Mouse (Mus musculus) forebrain, embryonic 13.5 days (tissue): Measurements from ENCODE around the gene Cd59a. TPM values are rescaled to one million over a fixed set of nuclear protein-coding genes. Genes with fewer than 3 reads are reported as not detected.

Source experiments
- ATAC-seq: fragments of 200-750 bp; cut with Nextera tagmentation; 2 replicates; pipeline ENCODE4 v1.8.0; 2017
- H3K27ac ChIP-seq: fragments of 300-500 bp; sonication (generic); 2 replicates; pipeline ENCODE4 v1.5.1; 2015; ENCODE audit warnings: inconsistent platforms, mild to moderate bottlenecking, moderate library complexity
- H3K27me3 ChIP-seq: fragments of 300-500 bp; sonication (generic); 2 replicates; pipeline ENCODE4 v1.6.1; 2015; ENCODE audit warnings: mild to moderate bottlenecking, inconsistent platforms
- H3K36me3 ChIP-seq: fragments of 300-500 bp; sonication (generic); 2 replicates; pipeline ENCODE4 v1.6.1; 2015; ENCODE audit warnings: mild to moderate bottlenecking, inconsistent platforms; ENCODE audit not compliant: poor library complexity, severe bottlenecking
- H3K4me1 ChIP-seq: fragments of 300-500 bp; sonication (generic); 2 replicates; pipeline ENCODE4 v1.6.1; 2015; ENCODE audit warnings: inconsistent platforms
- H3K4me2 ChIP-seq: fragments of 300-500 bp; sonication (generic); 2 replicates; pipeline ENCODE4 v1.6.1; 2015; ENCODE audit warnings: inconsistent platforms, mild to moderate bottlenecking, moderate library complexity
- H3K4me3 ChIP-seq: fragments of 300-500 bp; sonication (generic); 2 replicates; pipeline ENCODE4 v1.5.1; 2015; ENCODE audit warnings: mild to moderate bottlenecking, inconsistent platforms
- H3K9ac ChIP-seq: fragments of 300-500 bp; sonication (generic); 2 replicates; pipeline ENCODE4 v1.6.1; 2015; ENCODE audit warnings: mild to moderate bottlenecking, inconsistent platforms
- H3K9me3 ChIP-seq: fragments of 300-500 bp; sonication (generic); replicated peaks from 2 replicates; pipeline ENCODE4 v1.6.1; 2016; ENCODE audit warnings: inconsistent platforms
- WGBS: fragments of 180-500 bp; shearing (Covaris S2); methylation state at CpG from one replicate; pipeline ENCODE4 v1.1.7; 2015; 5-methylcytosine and 5-hydroxymethylcytosine counted together
- polyA plus RNA-seq: library from polyadenylated mRNA; unstranded; fragments of >200 nt; fragmentation: Nextera tagmentation; extraction: Ambion mirVana; gene quantifications from 2 replicates; pipeline ENCODE4 v1.2.1, GENCODE M21; 2015

Gene Cd59a
- polyA plus RNA-seq, 1 experiment from 2014 or later = 7.9 TPM

GRCm38 (mm10) chr2:104130165-104130564 lies 34.6 kb downstream of the Cd59a start:
- no peak overlapping the region for H3K9ac ChIP-seq
- no peak overlapping the region for H3K4me3 ChIP-seq
- no peaks in the 10 kb centered on the region for H3K9me3 ChIP-seq
- no peak overlapping the region for H3K4me2 ChIP-seq
- H3K4me1 ChIP-seq = no peaks in the 10 kb centered on the region
- no peak for ATAC-seq
- H3K27me3 ChIP-seq = peaks cover 6% of the 10 kb centered on the region
- H3K27ac ChIP-seq = no peak overlapping the region
- WGBS = 81% methylated on average over 6 of the region's 6 CpGs
- no peaks in the 10 kb centered on the region for H3K36me3 ChIP-seq

- Histone ChIP-seq H3K4me2 (no peak overlapping the region), H3K9ac (no peak overlapping the region), H3K4me1 (no peaks in the 10 kb centered on the region), H3K36me3 (no peaks in the 10 kb centered on the region), H3K4me3 (no peak overlapping the region), H3K27ac (no peak overlapping the region), H3K27me3 (peaks cover 6% of the 10 kb centered on the region; the same call in 1 of the 2 replicates), H3K9me3 (no peaks in the 10 kb centered on the region)
- WGBS = 67% methylated on average over 3 of the region's 3 CpGs
- no peak for ATAC-seq
Observed at GRCm38 (mm10) chr2:104130969-104131368, 35.4 kb downstream of the Cd59a start.

GRCm38 (mm10) chr2:104132266-104132859 lies 36.8 kb downstream of the Cd59a start:
- no peak overlapping the region for H3K4me3 ChIP-seq
- H3K27ac ChIP-seq = no peak overlapping the region
- H3K27me3 ChIP-seq = peaks cover under 1% of the 10 kb centered on the region; the same call in 1 of the 2 replicates
- no peak overlapping the region for H3K4me2 ChIP-seq
- H3K9ac ChIP-seq = no peak overlapping the region
- no peaks in the 10 kb centered on the region for H3K36me3 ChIP-seq
- no peaks in the 10 kb centered on the region for H3K9me3 ChIP-seq
- 81% methylated on average over 7 of the region's 7 CpGs for WGBS
- no peak for ATAC-seq
- H3K4me1 ChIP-seq = no peaks in the 10 kb centered on the region

DNA sequence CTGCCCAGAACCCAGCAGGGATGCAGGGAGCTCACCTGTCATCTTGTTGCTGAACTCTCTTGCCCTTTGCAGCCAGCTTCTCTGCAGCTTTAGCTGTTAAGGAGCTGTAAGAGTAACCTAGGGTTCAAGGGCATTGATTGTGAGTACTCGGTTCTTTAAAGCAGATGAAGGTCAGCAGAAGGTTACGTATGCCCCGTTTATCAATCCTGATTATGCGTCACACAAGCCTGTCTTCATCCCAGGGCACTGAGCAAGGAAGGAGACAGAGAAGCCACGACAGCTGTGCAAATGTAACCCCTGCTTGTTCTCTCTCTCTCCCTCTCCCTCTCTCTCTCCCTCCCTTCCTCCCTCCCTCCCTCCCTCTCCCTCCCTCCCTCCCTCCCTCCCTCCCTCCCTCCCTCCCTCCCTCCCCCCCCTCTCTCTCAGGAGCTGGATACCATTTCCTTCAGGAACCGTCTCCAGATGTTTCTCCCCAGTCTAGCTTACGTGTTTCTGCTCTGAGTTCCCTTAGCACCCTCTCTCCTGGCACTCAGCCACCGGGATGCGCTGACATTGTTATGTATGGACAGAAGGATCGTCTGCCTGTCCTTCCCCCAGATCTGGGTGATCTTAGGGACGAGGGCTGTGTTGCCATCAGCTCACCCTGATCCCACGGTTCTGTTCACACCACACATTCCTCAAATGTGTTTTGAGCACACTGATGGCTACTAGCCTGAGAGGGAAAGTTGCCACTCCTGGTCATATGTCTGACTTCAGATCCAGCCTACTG lies 37.6 kb downstream of the Cd59a start:
- no peak for ATAC-seq
- H3K9me3 ChIP-seq = no peaks in the 10 kb centered on the region
- no peak overlapping the region for H3K4me2 ChIP-seq

GRCm38 (mm10) chr2:104134150-104135056 lies 38.8 kb downstream of the Cd59a start:
- Histone ChIP-seq H3K9ac (no peak overlapping the region), H3K27me3 (no peaks in the 10 kb centered on the region), H3K9me3 (no peaks in the 10 kb centered on the region), H3K4me3 (no peak overlapping the region), H3K4me1 (no peaks in the 10 kb centered on the region), H3K4me2 (no peak overlapping the region), H3K36me3 (no peaks in the 10 kb centered on the region), H3K27ac (no peak overlapping the region)
- ATAC-seq = peak; percentile 85
- 50% methylated on average over 8 of the region's 8 CpGs for WGBS

More for the DNA sequence above, 37.6 kb downstream of the Cd59a start:
- Histone ChIP-seq H3K27ac (no peak overlapping the region), H3K9ac (no peak overlapping the region), H3K36me3 (no peaks in the 10 kb centered on the region), H3K4me1 (no peaks in the 10 kb centered on the region), H3K27me3 (no peaks in the 10 kb centered on the region), H3K4me3 (no peak overlapping the region)
- WGBS = 56% methylated on average over 11 of the region's 12 CpGs

GRCm38 (mm10) chr2:104135920-104136319 lies 40.3 kb downstream of the Cd59a start:
- 69% methylated on average over 2 of the region's 2 CpGs for WGBS
- no peak for ATAC-seq
- no peaks in the 10 kb centered on the region for H3K9me3 ChIP-seq

GRCm38 (mm10) chr2:104142140-104142539 lies 46.5 kb downstream of the Cd59a start:
- no peak overlapping the region for H3K4me3 ChIP-seq
- H3K9me3 ChIP-seq = no peaks in the 10 kb centered on the region
- no peaks in the 10 kb centered on the region for H3K4me1 ChIP-seq
- no peak overlapping the region for H3K27ac ChIP-seq
- H3K27me3 ChIP-seq = no peaks in the 10 kb centered on the region
- H3K9ac ChIP-seq = no peak overlapping the region
- ATAC-seq = no peak
- no peaks in the 10 kb centered on the region for H3K36me3 ChIP-seq
- WGBS = 92% methylated on average over 8 of the region's 8 CpGs
- H3K4me2 ChIP-seq = no peak overlapping the region

More at GRCm38 (mm10) chr2:104135920-104136319, 40.3 kb downstream of the Cd59a start:
- H3K4me3 ChIP-seq = no peak overlapping the region
- H3K27me3 ChIP-seq = no peaks in the 10 kb centered on the region
- no peak overlapping the region for H3K9ac ChIP-seq
- H3K36me3 ChIP-seq = no peaks in the 10 kb centered on the region
- no peak overlapping the region for H3K27ac ChIP-seq
- H3K4me2 ChIP-seq = no peak overlapping the region
- H3K4me1 ChIP-seq = no peaks in the 10 kb centered on the region

DNA sequence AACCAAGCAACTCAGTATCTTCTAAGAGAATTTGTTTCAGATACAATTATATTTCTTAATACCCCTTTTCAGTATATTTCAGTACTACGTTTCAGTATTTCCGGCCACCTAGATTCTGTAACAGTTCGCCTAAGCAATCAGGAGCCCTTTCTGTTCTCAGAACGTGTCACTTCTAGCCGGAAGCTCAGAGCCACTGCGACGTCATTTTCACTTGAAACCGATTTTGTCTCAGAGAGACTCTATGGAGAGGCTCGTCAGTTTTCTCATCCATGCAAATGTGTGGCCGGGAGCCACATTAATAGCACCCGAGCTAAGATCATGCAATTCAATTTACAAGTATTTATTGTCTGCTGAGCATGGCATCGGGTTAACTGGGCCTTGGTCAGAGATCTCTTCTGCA lies 48.4 kb downstream of the Cd59a start:
- Histone ChIP-seq H3K36me3 (peaks cover 6% of the 10 kb centered on the region; the same call in 1 of the 2 replicates), H3K27ac (no peak overlapping the region), H3K9me3 (no peaks in the 10 kb centered on the region), H3K27me3 (no peaks in the 10 kb centered on the region), H3K4me2 (no peak overlapping the region), H3K4me3 (no peak overlapping the region), H3K4me1 (no peaks in the 10 kb centered on the region), H3K9ac (no peak overlapping the region)
- WGBS = 82% methylated on average over 12 of the region's 12 CpGs
- ATAC-seq = no peak

DNA sequence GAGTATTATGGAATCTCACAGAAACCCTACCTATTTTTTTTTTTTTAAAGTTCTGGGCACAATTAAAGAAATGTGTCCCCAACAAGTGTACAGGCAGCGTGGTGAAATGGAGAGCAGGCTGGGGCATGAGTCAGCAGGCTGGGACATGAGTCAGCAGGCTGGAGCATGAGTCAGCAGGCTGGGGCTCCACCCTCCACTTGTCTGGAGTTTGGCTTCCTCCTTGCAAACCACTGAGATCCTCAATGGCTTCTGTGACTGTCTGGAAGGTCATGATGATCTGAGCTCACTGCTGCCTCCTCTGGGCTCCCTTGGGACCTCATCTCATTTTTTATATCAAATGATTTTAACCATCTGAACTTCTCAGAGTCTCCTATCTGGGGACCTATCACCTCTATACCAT lies 50.4 kb downstream of the Cd59a start:
- Histone ChIP-seq H3K27ac (no peak overlapping the region), H3K27me3 (no peaks in the 10 kb centered on the region), H3K36me3 (peaks cover 8% of the 10 kb centered on the region), H3K4me1 (no peaks in the 10 kb centered on the region), H3K9me3 (no peaks in the 10 kb centered on the region), H3K9ac (no peak overlapping the region), H3K4me3 (no peak overlapping the region), H3K4me2 (no peak overlapping the region)
- 72% methylated on average over 1 of the region's 1 CpGs for WGBS
- no peak for ATAC-seq

- H3K4me1 ChIP-seq = no peaks in the 10 kb centered on the region
- no peak for ATAC-seq
- 76% methylated on average over 4 of the region's 4 CpGs for WGBS
- H3K9ac ChIP-seq = no peak overlapping the region
- H3K27me3 ChIP-seq = no peaks in the 10 kb centered on the region
- no peak overlapping the region for H3K4me2 ChIP-seq
- peaks cover 19% of the 10 kb centered on the region for H3K36me3 ChIP-seq
- no peak overlapping the region for H3K4me3 ChIP-seq
- no peak overlapping the region for H3K27ac ChIP-seq
- H3K9me3 ChIP-seq = no peaks in the 10 kb centered on the region
Observed at GRCm38 (mm10) chr2:104147910-104148561, 52.4 kb downstream of the Cd59a start.

- WGBS = 93% methylated on average over 6 of the region's 6 CpGs
- peaks cover 23% of the 10 kb centered on the region for H3K36me3 ChIP-seq
Observed at GRCm38 (mm10) chr2:104150608-104151397, 55.2 kb downstream of the Cd59a start.

More at GRCm38 (mm10) chr2:104150608-104151397, 55.2 kb downstream of the Cd59a start:
- Histone ChIP-seq H3K4me3 (no peak overlapping the region), H3K4me2 (no peak overlapping the region), H3K27me3 (no peaks in the 10 kb centered on the region), H3K4me1 (no peaks in the 10 kb centered on the region), H3K27ac (no peak overlapping the region), H3K9me3 (no peaks in the 10 kb centered on the region), H3K9ac (no peak overlapping the region)
- no peak for ATAC-seq
